Mouse (Mus musculus) cortical plate, adult 2 months (tissue): Measurements from ENCODE around the gene Rcc1.

Source experiments
- CTCF ChIP-seq: fragments of 200-500 bp; IDR thresholded peaks from 2 replicates; pipeline ENCODE4 v1.5.1; 2011; ENCODE audit warnings: mild to moderate bottlenecking, control low read depth, low read length; ENCODE audit not compliant: insufficient read depth; ENCODE audit errors: extremely low read depth
- POLR2A ChIP-seq: fragments of 200-500 bp; IDR thresholded peaks from 2 replicates; pipeline ENCODE4 v1.6.1; 2011; ENCODE audit warnings: mild to moderate bottlenecking, low read length, control low read depth; ENCODE audit not compliant: insufficient read depth; ENCODE audit errors: extremely low read depth

DNA sequence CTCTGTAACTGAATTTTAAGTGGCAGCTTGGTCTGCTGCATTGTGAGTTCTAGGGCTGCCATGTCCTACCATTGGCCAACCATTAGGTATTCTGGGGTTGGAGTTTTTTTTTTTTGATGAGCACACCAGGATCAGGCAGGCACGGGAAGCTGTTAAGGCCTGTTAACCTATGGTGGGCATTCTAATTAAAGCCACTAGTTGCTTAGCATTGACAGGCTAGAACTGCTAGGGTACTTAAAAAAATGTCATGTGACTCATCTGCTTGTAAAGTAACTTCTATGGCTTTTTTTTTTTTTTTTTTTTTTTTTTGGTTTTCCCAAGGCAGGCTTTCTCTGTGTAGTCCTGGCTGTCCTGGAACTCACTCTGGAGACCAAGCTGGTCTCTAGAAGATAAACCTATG is 42.2 kb downstream of the Rcc1 start:
- TF ChIP-seq CTCF (no peak), POLR2A (no peak)
